Mouse (Mus musculus) left cerebral cortex, adult 8-10 months (tissue): ENCODE measurements at regions not wholly inside any gene's neighbourhood (a gene's known extent, or its start where the extent isn't known, plus 50 kb on each side); places are given as distances from the start of the nearest gene placed in this dataset.

Experiments
- DNase-seq, 2 experiments: peaks; one replicate each; pipeline ENCODE4 v3.0.0; 2022; ENCODE audit warnings: low spot score in 2 of 2

DNA sequence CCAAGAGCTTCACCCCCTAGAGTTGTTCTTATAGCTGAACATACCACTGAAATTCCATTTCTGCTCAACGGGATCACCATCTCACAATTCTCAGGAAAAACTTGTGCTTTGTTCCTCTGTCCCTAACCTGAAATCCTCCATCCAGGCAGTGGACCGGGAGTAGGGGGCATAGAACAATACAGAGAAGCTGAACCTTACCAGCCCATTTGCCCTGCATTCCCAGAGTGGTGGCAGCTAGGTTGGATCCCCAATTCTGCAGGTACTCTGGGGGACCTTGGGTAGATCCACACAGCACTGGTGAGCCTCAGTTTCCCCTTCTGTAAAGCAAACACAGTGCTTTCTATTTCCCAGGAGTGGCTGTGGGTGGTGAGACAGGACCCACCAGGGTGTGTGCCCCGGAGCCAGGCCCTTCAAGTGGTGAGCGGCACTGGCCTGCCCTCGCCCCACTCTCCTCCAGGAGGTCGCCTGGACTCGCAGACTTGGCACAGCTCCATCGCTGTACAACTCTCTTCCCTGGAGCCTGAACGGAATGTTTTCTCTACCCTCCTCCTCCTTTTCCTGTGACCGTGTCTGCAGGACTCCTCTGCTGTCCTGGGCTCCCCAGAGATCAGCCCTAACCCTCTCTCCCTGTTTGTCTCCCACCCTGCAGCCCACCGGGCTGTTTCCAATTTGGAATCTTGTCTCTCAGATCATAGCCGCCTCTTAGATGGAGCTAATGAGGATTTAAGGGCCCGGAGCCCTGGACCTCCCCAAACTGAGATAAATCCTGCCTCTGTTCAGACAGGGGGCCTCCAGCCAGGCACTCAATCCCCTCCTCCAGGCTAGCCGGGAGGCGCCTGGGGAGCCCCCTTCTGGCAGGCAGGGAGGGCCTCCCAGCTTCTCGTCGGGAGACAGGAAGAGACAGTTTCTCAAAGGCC lies 52.3 kb upstream of the Cux1 start:
- DNase-seq, result no peak

DNA sequence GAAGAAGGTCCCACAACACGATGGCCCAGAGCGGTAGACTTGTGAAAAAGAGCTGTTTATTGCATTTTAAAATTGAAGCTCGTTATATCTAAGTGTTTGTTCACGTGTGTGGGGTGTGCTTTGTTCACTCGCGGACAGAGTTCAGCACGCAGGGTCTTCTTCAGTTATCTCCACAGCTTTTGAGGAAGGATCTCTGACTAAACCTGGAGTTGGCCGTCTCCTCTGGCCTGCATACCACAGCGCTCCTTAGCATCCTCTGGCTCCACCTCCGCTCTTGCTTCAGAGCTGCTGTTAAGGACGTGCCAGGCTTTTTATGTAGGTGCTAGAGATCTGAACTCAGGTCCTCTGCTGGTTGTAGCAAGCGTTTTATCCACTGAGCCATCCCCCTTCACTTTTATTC lies 52.9 kb upstream of the Cux1 start:
- DNase-seq, result no peak

DNA sequence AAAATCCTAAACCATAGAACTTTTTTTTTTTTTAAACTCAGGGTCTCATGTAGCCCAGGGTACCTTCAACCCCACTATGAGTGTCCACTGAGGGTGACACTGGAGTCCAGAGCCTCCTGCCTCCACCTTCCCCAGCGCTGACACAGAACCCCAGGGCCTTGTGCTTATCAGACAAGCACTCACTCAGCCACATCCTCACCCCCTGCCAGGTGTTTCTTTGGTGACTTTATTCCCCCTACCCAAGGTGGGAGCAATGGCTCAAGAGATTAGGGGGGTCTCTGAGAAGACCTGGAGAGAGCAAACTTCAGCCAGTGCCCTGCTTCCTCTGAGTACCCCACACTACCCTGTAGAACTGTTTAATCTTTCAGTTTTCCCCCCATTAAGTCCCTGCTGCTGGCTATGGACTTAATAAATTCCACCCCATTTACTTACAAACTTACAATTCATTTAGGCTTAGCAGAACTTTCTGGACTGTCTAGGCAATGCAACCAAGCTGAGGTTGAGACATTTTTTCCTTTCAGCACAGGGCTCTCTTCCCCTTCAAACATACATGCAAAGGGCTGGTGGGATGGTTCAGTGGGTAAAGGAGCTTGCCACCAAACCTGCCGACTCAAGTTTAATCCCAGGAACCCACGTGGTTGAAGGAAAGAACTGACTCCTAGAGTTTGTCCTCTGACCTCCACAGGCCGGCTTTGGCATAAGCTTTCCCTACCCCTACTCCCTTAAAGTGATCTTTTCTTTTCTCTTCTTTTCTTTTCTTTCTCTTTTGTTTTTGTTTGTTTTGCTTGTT lies 54.2 kb upstream of the Cux1 start:
- no peak for DNase-seq

DNA sequence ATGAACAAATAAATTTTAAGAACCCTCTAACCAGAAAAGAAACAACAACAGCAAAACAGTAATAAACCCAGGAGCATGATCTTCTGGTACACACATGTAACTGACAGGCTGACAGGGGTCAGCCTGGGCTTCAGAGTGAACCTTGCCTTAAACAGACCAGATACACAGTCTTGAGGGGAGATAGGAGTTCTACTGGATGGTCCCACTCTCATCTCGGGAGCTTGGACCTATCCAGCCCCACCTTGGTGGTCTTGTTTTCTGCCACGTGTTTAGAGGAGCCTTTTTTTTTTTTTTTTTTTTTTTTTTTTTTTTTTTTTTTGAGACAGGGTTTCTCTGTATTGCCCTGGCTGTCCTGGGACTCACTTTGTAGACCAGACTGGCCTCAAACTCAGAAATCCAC lies 54.9 kb upstream of the Cux1 start:
- no peak for DNase-seq

DNA sequence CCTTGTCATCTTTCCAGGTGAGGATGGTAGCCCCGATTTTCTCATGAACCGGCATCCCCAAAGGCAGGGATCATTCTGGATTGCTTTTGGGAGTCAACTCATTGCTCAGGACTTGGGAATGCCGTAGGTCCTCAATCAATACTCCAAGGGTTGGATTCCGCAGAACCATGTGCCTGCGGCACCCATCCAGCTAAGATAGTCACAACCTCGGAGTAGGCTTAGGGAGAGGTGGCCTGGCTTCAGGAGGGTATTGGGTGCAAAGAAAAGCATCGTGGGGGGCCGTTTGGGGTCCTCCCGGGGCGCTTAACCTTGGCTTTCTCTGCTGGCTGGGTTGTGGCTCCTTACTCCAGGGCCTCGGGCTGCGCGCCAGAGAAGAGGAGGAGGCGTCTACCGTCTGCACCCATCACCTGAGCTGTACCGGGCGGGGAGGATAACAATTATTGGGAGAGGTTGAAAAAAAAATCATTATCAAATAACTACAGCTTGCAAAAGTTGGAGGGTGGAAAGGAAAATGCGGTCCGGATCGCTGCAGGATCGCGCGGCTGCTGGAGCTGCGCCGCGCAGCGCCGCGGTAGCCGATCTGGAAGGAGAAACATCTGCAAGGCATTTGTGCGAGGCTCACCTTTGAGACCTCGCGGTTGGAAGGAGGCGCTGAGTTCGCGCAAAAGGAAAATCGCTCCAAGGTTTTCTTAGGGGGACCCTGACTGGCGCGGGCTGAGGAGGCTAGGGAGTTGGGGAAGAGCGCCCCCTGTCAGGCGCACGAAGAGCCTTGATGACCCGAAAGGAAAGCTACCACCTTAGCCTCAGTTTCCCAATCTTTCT lies 55.6 kb upstream of the Cux1 start:
- peak in 1 of 2 experiments; percentile 70 for DNase-seq

DNA sequence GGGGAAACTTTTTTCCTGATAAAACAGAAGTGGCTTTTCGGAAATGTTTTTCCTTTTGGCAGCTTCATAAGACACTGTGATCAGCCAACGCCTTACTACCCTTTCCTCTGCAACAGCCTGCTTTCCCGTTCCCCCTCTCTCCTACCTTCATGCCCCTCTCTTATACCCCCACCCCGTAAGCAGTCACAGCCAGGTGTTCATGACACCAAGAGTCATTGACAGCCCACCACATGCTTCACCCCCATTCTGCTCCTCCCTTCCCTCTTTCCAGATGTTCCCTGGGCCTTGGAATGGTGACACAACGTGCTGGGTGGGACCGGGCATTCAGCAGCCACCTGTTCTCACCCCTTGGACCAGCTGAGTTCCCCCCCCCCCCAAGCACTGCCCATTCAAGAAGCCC lies 56.5 kb upstream of the Cux1 start:
- no peak for DNase-seq

DNA sequence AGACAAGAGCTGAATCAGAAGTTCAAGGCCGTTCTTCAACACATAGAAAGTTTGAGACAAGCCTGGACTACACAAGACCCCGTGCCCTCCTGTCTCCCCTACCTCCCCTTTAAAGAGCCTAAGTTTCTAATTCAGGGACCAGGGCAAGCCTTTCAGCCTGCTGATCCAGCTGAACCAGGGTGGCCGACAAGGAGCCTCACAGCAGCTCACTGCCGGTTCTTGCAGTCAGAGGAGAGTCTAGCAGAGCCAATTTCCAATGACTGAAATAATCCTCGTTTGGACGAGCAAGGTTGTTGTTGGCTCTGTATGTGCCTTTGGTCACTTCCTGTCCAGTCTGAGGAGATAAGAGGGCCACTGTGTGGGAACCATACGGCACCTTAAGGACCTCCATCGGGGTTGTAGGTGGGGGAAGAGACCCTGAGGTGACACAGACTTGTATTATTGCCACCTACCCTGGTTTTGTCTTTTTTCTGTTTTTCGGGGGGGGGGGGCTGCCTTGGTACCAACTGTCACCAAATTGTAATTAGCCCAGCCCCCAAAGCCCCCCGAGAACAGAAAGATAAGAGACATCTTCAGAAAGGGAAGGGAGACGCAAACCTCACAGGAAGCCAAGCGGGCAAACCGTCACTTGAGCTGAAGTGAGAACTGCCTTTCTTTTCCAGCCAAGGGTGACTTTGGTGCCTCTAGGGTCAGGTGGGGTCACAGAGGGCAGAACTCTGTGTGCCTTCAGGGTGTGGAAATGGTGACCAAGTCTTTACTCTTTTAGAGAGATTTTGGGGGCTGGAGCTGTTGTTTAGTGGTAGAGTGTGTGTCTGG lies 58.1 kb upstream of the Cux1 start:
- no peak for DNase-seq

DNA sequence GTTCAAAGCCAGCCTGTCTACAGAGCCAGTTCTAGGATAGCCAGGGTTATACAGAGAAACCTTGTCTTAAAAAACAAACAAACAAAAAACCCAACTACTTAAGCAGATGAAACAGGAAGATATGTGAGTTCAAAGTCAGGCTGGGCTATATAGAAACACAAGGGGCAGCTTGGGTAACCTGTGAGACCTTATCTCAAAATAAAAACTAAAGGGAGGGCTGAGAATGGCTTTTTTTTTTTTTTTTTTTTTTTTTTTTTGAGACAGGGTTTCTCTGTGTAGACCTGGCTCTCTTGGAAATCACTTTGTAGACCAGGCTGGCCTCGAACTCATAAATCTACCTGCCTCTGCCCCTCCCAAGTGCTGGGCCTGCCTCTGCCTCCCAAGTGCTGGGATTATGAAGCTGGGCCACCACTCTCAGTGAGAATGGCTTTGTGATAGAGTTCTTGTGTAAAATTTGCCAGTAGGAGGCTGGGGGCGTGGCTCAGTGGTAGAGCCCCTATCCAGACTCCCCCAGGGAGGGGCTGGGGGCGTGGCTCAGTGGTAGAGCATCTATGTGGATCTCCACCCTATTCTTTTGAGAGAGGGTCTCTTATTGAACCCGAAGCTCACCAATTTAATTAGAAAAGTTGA lies 59.0 kb upstream of the Cux1 start:
- DNase-seq, result no peak

DNA sequence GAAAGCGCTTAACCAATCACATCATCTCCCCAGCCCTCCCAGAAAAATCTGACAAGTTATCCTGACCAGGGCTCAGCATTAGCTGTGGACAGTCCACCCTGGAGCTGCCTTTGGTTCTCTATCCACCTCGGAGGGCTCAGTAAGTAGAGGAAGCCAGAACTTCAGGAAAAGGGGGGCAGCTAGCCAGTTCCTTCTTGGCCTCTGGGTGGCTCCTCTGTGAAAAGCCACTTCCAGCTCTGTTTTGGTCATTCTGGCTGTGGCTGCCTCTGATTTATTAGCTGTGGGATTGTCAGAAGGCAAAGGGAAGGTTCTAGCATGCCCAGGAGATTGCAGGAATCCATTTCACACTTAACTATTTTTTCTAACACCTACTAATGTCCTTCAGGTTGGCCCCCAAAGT lies 59.6 kb upstream of the Cux1 start:
- DNase-seq, result no peak

DNA sequence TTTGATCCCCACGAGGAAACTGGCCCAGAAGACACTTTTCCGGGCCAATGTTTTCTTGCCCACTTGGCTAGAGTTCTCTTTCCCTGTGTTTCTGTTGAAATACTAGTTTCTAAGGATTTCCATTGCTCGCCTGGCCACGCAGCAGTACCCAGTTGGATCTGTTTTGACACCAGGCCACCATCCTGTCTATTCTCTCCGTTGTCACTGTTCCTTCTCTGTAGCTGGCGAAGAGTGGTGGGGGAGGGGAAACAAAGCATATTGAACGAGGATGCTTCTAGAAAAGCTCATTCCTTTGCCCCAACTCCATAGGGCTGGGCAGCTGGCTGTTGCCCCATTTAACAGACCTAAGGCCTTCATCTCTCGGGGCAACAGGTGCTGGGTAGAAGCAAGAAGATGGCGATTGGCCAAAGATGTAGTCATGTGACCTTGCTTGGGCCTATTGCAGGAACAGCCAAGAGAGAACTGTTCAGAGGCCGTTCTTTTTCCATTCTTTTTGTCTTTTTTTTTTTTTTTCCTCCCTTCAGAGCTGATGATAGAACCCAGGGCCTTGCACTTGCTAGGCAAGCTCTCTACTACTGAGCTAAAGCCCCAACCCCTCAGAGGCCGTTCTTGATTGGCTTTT lies 60.5 kb upstream of the Cux1 start:
- DNase-seq, result peak in 1 of 2 experiments; percentile 18

DNA sequence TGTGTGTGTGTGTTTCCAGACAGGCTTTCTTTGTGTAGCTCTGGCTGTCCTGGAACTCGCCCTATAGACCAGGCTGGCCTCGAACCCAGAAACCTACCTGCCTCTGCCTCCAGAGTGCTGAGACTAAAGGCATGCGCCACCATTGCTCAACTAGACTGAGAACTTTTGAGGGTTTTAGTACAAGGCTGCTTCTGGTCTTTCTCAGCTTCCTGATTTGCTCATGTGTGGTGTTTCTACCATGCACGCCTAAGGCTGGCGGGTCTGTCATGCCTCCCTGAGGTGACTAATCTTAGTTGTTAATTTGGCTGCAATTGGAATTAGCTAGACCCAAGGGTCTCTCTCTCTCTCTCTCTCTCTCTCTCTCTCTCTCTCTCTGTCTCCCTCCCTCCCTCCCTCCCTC lies 61.2 kb upstream of the Cux1 start:
- no peak for DNase-seq

DNA sequence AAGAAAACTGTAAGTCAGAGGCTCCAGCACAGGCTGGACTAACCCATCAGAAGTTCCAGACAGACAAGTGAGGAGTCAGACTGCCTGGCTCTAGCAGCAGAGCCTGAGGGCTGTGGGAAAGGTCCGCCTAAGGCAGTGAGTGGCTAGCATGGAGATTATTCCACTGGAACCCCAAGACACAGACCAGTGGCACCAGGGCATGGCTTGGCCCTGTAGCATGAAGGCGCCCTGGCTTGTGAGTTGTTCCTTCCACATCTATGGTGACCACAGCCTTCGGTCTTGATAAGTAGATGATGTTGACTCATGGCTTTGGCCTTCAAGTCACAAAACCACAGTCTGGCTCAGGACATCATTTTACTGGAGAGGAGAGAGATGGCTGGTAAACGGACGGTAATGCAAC lies 60.7 kb upstream of the Myl10 start:
- no peak for DNase-seq

DNA sequence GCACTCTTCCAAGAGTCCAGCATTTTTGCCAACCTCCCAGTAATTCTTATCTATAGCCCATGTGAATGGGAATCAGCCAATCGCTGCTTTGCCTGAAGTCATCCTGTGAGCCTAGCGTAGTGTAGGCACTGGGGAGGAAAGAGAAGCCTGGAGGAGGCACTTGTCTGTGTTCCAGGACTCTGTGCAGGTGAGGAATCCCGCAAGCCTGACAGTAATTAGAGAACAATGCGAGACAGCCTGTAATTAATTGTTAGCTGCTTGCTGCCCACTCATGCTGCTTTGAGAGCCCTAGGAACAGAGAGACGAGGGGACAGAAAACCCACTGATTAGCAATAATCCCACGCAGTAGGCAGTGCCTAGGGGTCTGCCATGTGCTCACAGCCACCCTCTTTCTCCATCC lies 59.0 kb upstream of the Myl10 start:
- DNase-seq, result peak in 1 of 2 experiments; percentile 13

DNA sequence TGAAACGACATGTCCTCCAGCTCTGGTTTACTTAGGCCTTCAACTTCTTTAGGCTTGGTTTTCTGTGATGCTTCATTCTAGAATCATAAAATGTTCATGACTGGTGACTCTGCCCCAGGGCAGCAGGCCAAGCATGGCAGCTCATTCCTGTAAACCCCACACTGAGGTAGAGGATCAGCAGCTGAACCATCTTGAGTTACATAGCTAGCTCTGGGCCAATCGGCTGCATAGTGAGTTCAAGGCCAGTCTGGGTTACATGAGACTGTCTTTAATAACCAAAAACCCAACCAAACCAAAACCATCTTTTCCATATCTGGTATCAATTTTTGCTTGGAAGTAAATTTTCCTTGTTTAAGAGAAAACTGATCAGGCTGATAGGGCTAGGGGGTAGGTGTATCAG lies 57.8 kb upstream of the Myl10 start:
- DNase-seq, result no peak

DNA sequence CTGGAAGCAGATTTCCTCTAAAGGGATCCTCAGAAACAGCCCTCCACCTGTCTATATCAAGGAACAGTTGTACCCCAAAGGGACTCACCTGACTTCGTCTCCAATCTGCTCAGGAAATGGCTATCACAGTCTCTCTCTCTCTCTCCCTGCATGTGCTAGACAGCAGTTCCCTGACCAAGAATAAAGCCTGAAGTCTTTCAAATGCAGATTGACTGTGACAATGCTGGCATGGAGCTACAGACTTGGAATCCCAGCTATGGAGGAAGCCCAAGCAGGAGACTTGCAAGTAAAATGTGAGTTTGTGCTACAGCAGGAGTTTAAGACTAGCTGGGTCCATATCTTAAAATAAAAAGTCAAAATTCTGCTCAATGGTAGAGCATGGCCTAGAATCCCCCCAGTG lies 56.5 kb upstream of the Myl10 start:
- DNase-seq, result no peak

DNA sequence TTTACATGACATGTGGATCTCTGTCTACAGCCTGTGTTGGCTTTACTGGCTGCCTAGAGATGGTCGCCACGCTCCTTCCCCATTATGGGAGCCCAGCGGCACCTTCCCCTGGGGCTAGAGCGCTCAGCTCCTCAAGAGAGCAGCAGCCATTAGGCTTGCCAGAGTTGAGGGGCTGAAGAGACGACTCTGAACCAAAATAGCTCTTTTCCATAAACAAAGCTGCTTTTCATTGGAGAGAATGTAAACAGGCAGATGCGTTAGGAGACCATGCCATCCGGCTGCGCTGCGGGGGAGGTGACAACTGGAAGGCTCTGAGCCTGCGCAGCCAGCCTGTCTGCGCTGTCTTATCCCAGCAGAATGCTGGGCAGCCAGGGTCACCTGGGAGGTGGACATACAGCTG lies 55.1 kb upstream of the Myl10 start:
- DNase-seq, result peak in 1 of 2 experiments; percentile 14

DNA sequence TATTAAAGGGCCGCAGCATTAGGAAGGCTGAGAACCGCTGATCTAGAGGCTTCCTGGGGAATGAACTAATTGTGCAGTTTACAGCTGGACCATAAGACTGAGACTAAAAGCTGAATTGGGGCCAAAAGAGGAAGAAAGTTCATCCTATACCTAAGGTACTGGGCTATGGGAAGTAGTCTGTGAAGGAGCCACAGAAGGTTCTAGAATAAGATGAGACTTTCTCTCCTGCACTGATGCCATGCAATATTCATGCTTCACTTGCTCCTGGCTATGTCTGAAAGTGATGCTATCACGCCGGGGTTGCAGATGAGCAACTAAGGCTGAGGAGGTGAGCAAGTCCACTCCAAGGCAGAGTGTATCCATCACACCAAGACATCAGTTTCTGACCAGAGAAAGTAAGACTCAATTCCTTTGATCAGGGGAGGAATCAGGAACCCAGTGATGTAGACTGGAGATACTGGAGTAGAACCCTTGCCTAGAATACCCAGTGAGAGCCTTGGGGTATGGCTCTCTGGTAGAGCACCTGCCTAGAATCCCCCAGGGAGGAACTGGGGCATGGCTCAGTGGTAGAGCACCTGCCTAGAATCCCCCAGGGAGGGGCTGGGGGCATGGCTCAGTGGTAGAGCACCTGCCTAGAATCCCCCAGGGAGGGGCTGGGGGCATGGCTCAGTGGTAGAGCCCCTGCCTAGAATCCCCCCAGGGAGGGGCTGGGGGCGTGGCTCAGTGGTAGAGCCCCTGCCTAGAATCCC lies 51.9 kb upstream of the Myl10 start:
- no peak for DNase-seq

DNA sequence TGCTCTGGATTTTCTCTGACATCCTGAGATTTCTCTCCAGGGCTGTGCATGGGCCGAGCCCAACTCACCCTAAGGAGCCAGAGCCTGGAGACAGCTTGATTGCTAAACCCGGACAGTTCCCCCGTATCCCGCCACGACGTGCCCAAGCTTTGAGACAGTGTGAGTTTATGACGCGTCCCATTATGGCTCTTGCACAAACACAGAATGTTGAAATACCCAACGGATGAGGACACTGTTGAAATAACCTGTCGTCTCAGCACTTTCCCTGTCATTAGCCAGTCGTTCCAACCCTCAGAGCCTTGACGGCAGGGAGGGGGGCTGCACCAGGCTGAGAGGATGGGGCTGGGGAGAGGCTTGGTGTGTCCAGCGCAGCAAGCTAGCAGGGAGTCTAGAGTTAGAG lies 50.7 kb upstream of the Myl10 start:
- no peak for DNase-seq
